8 mouse cellular contexts compared by ENCODE assay signal in the genomic region with DNA sequence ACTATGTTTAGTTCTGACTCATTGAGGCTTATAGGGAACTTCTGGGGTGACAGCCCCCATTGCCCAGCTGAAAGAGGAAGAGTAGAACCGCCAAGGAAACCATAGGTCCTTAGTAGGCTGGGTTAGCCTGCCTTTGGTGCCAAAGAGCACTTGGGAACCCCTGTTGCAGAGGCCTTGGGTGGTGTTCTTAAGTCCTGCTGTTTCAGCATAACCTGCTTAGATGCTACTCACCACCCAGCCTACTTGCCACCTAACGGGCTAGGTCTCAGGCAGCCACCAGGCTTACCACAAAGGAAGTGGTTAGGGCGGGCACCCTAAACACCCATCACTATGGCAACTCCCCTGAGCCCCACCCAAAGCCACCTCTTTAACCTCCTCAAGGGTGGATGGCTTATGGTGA. TPM values are rescaled to one million over a fixed set of nuclear protein-coding genes. Genes with fewer than 3 reads are reported as not detected.
DNase-seq lines count a peak whose midpoint lies in the region; ATAC-seq and TF ChIP-seq lines count a peak whose summit lies in the region.

No protein-coding gene starts in this region.

- 47% methylated on average over 3 of the region's 3 CpGs for WGBS in embryonic facial prominence, embryonic 13.5 days
- 74% methylated on average over 3 of the region's 3 CpGs for WGBS in hindbrain, embryonic 15.5 days

- peaks cover 43% of the 10 kb centered on the region for H3K36me3 ChIP-seq in embryonic facial prominence, embryonic 13.5 days
- peaks cover 40% of the 10 kb centered on the region for H3K36me3 ChIP-seq in hindbrain, embryonic 15.5 days

- H3K4me3 ChIP-seq in gastrocnemius, adult 2 months, result peak overlapping the region; percentile 81
- H3K4me3 ChIP-seq in embryonic facial prominence, embryonic 13.5 days, result peak overlapping the region; percentile 59
- peak overlapping the region; percentile 58 for H3K4me3 ChIP-seq in hindbrain, embryonic 15.5 days

- no peaks in the 10 kb centered on the region for H3K27me3 ChIP-seq in embryonic facial prominence, embryonic 13.5 days
- H3K27me3 ChIP-seq in hindbrain, embryonic 15.5 days, result no peaks in the 10 kb centered on the region

- H3K9ac ChIP-seq in embryonic facial prominence, embryonic 13.5 days, result peak overlapping the region; percentile 61
- H3K9ac ChIP-seq in hindbrain, embryonic 15.5 days, result peak overlapping the region; percentile 70; the same call in 1 of the 2 replicates

- no peak for DNase-seq in gastrocnemius, adult 2 months
- no peak for DNase-seq in gastrocnemius, adult 18-20 months (ENCODE audit: low spot score)
- DNase-seq in lung, postnatal 25 days (ENCODE audit: low spot score), result peak; percentile 75
- DNase-seq in spleen, postnatal 14 days (ENCODE audit: low spot score in 2 of 2), result peak; percentile 38 to 54
- DNase-seq in gastrocnemius, postnatal 14 days, result no peak
- no peak for DNase-seq in ovary, adult 18-20 months (ENCODE audit: low spot score)

- no peak for ATAC-seq in embryonic facial prominence, embryonic 13.5 days (ENCODE audit: insufficient number of reproducible peaks, insufficient read depth, low FRiP score, low TSS enrichment, low read depth)
- no peak for ATAC-seq in hindbrain, embryonic 15.5 days (ENCODE audit: low FRiP score, low read depth)

- peak overlapping the region; percentile 90 for H3K27ac ChIP-seq in gastrocnemius, adult 2 months
- H3K27ac ChIP-seq in embryonic facial prominence, embryonic 13.5 days, result no peak overlapping the region; the same call in 1 of the 2 replicates
- peak overlapping the region; percentile 87; the same call in 1 of the 2 replicates for H3K27ac ChIP-seq in hindbrain, embryonic 15.5 days (replicated peaks)

- peak overlapping the region; percentile 65 for H3K4me2 ChIP-seq in embryonic facial prominence, embryonic 13.5 days
- H3K4me2 ChIP-seq in hindbrain, embryonic 15.5 days, result peak overlapping the region; percentile 67

- no peak for TF ChIP-seq CTCF in gastrocnemius, adult 2 months (IDR thresholded peaks at IDR 0.05)

- no peaks in the 10 kb centered on the region for H3K9me3 ChIP-seq in embryonic facial prominence, embryonic 13.5 days
- H3K9me3 ChIP-seq in hindbrain, embryonic 15.5 days, result no peaks in the 10 kb centered on the region

- peaks cover 11% of the 10 kb centered on the region for H3K4me1 ChIP-seq in embryonic facial prominence, embryonic 13.5 days
- peaks cover 20% of the 10 kb centered on the region for H3K4me1 ChIP-seq in hindbrain, embryonic 15.5 days (replicated peaks)

- intact Hi-C loops in gastrocnemius, adult 2 months (cut with DNase I), result loop anchor here (10.0 kb wide), 2 partner anchors 279 to 449 kb away; a partner anchor contains a TSS
- intact Hi-C loops in gastrocnemius, postnatal 14 days (cut with DNase I; ENCODE audit: low total_unique reads), result no loop called here

RNA-seq across cellular contexts. Expression of a gene that starts 5.8 kb away (rescaled TPM):
- 10 to 100 TPM; 32.3 to 48.3 TPM for total RNA-seq in gastrocnemius, adult 2 months (2021)
- total RNA-seq in gastrocnemius, adult 18-20 months (2021), result 10 to 100 TPM; 30.5 to 50.1 TPM
- 289 and 307 TPM in 2 replicates for polyA plus RNA-seq in embryonic facial prominence, embryonic 13.5 days (2015; fragmentation: Nextera tagmentation; extraction: Ambion mirVana)
- 87.8 and 92.0 TPM in 2 replicates for polyA plus RNA-seq in hindbrain, embryonic 15.5 days (2015; fragmentation: Nextera tagmentation; extraction: Ambion mirVana)
- 10 to 100 TPM; 78.1 to 92.7 TPM for total RNA-seq in gastrocnemius, postnatal 14 days (2021)

RNA-seq across cellular contexts. Expression of a gene that starts 10.7 kb away (rescaled TPM):
- 10 to 100 TPM; 25.7 to 30.3 TPM for total RNA-seq in gastrocnemius, adult 2 months (2021)
- total RNA-seq in gastrocnemius, adult 18-20 months (2021), result 10 to 100 TPM; 25.0 to 32.4 TPM
- polyA plus RNA-seq in embryonic facial prominence, embryonic 13.5 days (2015; fragmentation: Nextera tagmentation; extraction: Ambion mirVana), result 28.9 and 31.6 TPM in 2 replicates
- 14.5 and 16.7 TPM in 2 replicates for polyA plus RNA-seq in hindbrain, embryonic 15.5 days (2015; fragmentation: Nextera tagmentation; extraction: Ambion mirVana)
- 10 to 100 TPM; 17.5 to 18.4 TPM for total RNA-seq in gastrocnemius, postnatal 14 days (2021)

RNA-seq across cellular contexts. Expression of a gene that starts 26.8 kb away (rescaled TPM):
- total RNA-seq in gastrocnemius, adult 2 months (2021), result 100 to 1,000 TPM; 165 to 212 TPM
- 100 to 1,000 TPM; 172 to 189 TPM for total RNA-seq in gastrocnemius, adult 18-20 months (2021)
- polyA plus RNA-seq in embryonic facial prominence, embryonic 13.5 days (2015; fragmentation: Nextera tagmentation; extraction: Ambion mirVana), result 776 and 892 TPM in 2 replicates
- 396 and 404 TPM in 2 replicates for polyA plus RNA-seq in hindbrain, embryonic 15.5 days (2015; fragmentation: Nextera tagmentation; extraction: Ambion mirVana)
- total RNA-seq in gastrocnemius, postnatal 14 days (2021), result 100 to 1,000 TPM; 121 to 122 TPM

RNA-seq across cellular contexts. Expression of a gene that starts 37.9 kb away (rescaled TPM):
- total RNA-seq in gastrocnemius, adult 2 months (2021), result 10 to 100 TPM; 48.5 to 48.7 TPM
- total RNA-seq in gastrocnemius, adult 18-20 months (2021), result 10 to 100 TPM; 40.2 to 47.4 TPM
- polyA plus RNA-seq in embryonic facial prominence, embryonic 13.5 days (2015; fragmentation: Nextera tagmentation; extraction: Ambion mirVana), result 92.8 and 94.8 TPM in 2 replicates
- 73.2 and 80.1 TPM in 2 replicates for polyA plus RNA-seq in hindbrain, embryonic 15.5 days (2015; fragmentation: Nextera tagmentation; extraction: Ambion mirVana)
- 10 to 100 TPM; 31.6 to 34.1 TPM for total RNA-seq in gastrocnemius, postnatal 14 days (2021)

RNA-seq across cellular contexts. Expression of a gene that starts 38.3 kb away (rescaled TPM):
- total RNA-seq in gastrocnemius, adult 2 months (2021), result 100 to 1,000 TPM in 1 of 2 experiments, 10 to 100 TPM in 1; 98.0 to 105 TPM
- total RNA-seq in gastrocnemius, adult 18-20 months (2021), result 100 to 1,000 TPM; 114 to 124 TPM
- polyA plus RNA-seq in embryonic facial prominence, embryonic 13.5 days (2015; fragmentation: Nextera tagmentation; extraction: Ambion mirVana), result 11.3 and 14.9 TPM in 2 replicates
- 4.4 and 4.7 TPM in 2 replicates for polyA plus RNA-seq in hindbrain, embryonic 15.5 days (2015; fragmentation: Nextera tagmentation; extraction: Ambion mirVana)
- total RNA-seq in gastrocnemius, postnatal 14 days (2021), result 10 to 100 TPM; 79.6 to 82.4 TPM

Comparison
In these comparisons a context has a peak if more than half of its experiments do, and no peak if none do; other contexts are left out.
1. DNase-seq: peak in lung, postnatal 25 days (single experiment) and spleen, postnatal 14 days (2 of 2); none in gastrocnemius, adult 2 months (single experiment), gastrocnemius, adult 18-20 months (single experiment), gastrocnemius, postnatal 14 days (single experiment) and ovary, adult 18-20 months (single experiment).
2. Peak in every context shown above with its lines, with median percentiles within 50 percentile points of each other: H3K4me3 ChIP-seq.